Mouse (Mus musculus) embryonic facial prominence, embryonic 12.5 days (tissue): ENCODE measurements around the gene Gm10643. TPM values are rescaled to one million over a fixed set of nuclear protein-coding genes. Genes with fewer than 3 reads are reported as not detected.
A peak's percentile ranks its signal among the peaks of the same experiment; 100 is the strongest.

ENCODE experiments used
- ATAC-seq: fragments of 200-750 bp; cut with Nextera tagmentation; 2 replicates; pipeline ENCODE4 v1.8.0; 2017; ENCODE audit not compliant: insufficient number of reproducible peaks, insufficient read depth, low FRiP score, low TSS enrichment
- H3K27ac ChIP-seq: fragments of 300-500 bp; sonication (generic); 2 replicates; pipeline ENCODE4 v1.5.1; 2016; ENCODE audit warnings: mild to moderate bottlenecking
- H3K27me3 ChIP-seq: fragments of 300-500 bp; sonication (generic); 2 replicates; pipeline ENCODE4 v1.6.1; 2016; ENCODE audit warnings: mild to moderate bottlenecking, moderate library complexity
- H3K36me3 ChIP-seq: fragments of 300-500 bp; sonication (generic); 2 replicates; pipeline ENCODE4 v1.6.1; 2016; ENCODE audit warnings: mild to moderate bottlenecking
- H3K4me1 ChIP-seq: fragments of 300-500 bp; sonication (generic); 2 replicates; pipeline ENCODE4 v1.6.1; 2016
- H3K4me2 ChIP-seq: fragments of 300-500 bp; sonication (generic); replicated peaks from 2 replicates; pipeline ENCODE4 v1.6.1; 2016; ENCODE audit warnings: mild to moderate bottlenecking, moderate library complexity
- H3K4me3 ChIP-seq: fragments of 300-500 bp; sonication (generic); 2 replicates; pipeline ENCODE4 v1.5.1; 2016; ENCODE audit warnings: mild to moderate bottlenecking
- H3K9ac ChIP-seq: fragments of 300-500 bp; sonication (generic); 2 replicates; pipeline ENCODE4 v1.6.1; 2016; ENCODE audit warnings: mild to moderate bottlenecking, moderate library complexity
- H3K9me3 ChIP-seq: fragments of 300-500 bp; sonication (generic); 2 replicates; pipeline ENCODE4 v1.6.1; 2016; ENCODE audit warnings: mild to moderate bottlenecking, moderate library complexity
- WGBS: fragments of 180-500 bp; shearing (Covaris S2); methylation state at CpG from one replicate; pipeline ENCODE4 v1.1.7; 2016; 5-methylcytosine and 5-hydroxymethylcytosine counted together
- polyA plus RNA-seq: library from polyadenylated mRNA; unstranded; fragments of >200 nt; fragmentation: Nextera tagmentation; extraction: Ambion mirVana; gene quantifications from 2 replicates; pipeline ENCODE4 v1.2.1, GENCODE M21; 2016

The Gm10643 gene
- polyA plus RNA-seq, 1 experiment from 2014 or later: 2.0 TPM

- peaks cover 5% of the 10 kb centered on the region; the same call in 1 of the 2 replicates for H3K36me3 ChIP-seq
- H3K27ac ChIP-seq: no peak overlapping the region
- peaks cover 31% of the 10 kb centered on the region for H3K4me1 ChIP-seq
- no peak overlapping the region for H3K4me2 ChIP-seq
- H3K9me3 ChIP-seq: no peaks in the 10 kb centered on the region
- H3K27me3 ChIP-seq: no peaks in the 10 kb centered on the region
- H3K4me3 ChIP-seq: no peak overlapping the region
- no peak overlapping the region for H3K9ac ChIP-seq
- ATAC-seq: no peak
- WGBS: 61% methylated on average over 2 of the region's 2 CpGs
These were observed 4.8 kb upstream of the Gm10643 start for GRCm38 (mm10) chr8:84069750-84070149.

- Histone ChIP-seq H3K27me3 (no peaks in the 10 kb centered on the region), H3K9ac (no peak overlapping the region), H3K4me3 (no peak overlapping the region), H3K9me3 (no peaks in the 10 kb centered on the region), H3K36me3 (no peaks in the 10 kb centered on the region), H3K27ac (no peak overlapping the region), H3K4me2 (no peak overlapping the region), H3K4me1 (peaks cover 31% of the 10 kb centered on the region)
- 39% methylated on average over 1 of the region's 1 CpGs for WGBS
- ATAC-seq: no peak
These were observed 4.2 kb upstream of the Gm10643 start for GRCm38 (mm10) chr8:84069169-84069568.

GRCm38 (mm10) chr8:84068316-84069035, 3.5 kb upstream of the Gm10643 start:
- Histone ChIP-seq H3K4me3 (no peak overlapping the region), H3K36me3 (no peaks in the 10 kb centered on the region), H3K4me1 (peaks cover 31% of the 10 kb centered on the region), H3K27ac (no peak overlapping the region), H3K9ac (no peak overlapping the region), H3K27me3 (no peaks in the 10 kb centered on the region), H3K4me2 (peak overlapping the region; percentile 48; the same call in 1 of the 2 replicates), H3K9me3 (no peaks in the 10 kb centered on the region)
- no peak for ATAC-seq
- WGBS: 60% methylated on average over 12 of the region's 12 CpGs

- ATAC-seq: no peak
- Histone ChIP-seq H3K4me3 (peak overlapping the region; percentile 84), H3K9me3 (no peaks in the 10 kb centered on the region), H3K9ac (no peak overlapping the region), H3K4me1 (peaks cover 27% of the 10 kb centered on the region), H3K36me3 (no peaks in the 10 kb centered on the region), H3K27me3 (no peaks in the 10 kb centered on the region), H3K27ac (no peak overlapping the region), H3K4me2 (peak overlapping the region; percentile 48)
- 91% methylated on average over 7 of the region's 7 CpGs for WGBS
These were observed 3.0 kb upstream of the Gm10643 start for GRCm38 (mm10) chr8:84067911-84068310.

- Histone ChIP-seq H3K4me3 (peak overlapping the region; percentile 84), H3K27me3 (no peaks in the 10 kb centered on the region), H3K36me3 (no peaks in the 10 kb centered on the region), H3K9me3 (no peaks in the 10 kb centered on the region), H3K9ac (peak overlapping the region; percentile 88), H3K4me1 (peaks cover 24% of the 10 kb centered on the region), H3K27ac (peak overlapping the region; percentile 94), H3K4me2 (peak overlapping the region; percentile 48)
- WGBS: 1% methylated on average over 51 of the region's 58 CpGs
- peak; percentile 53 for ATAC-seq
These were observed 2.2 kb upstream of the Gm10643 start for GRCm38 (mm10) chr8:84067047-84067573.

- peak within 1 kb of the TSS; percentile 88 for H3K9ac ChIP-seq
- peak within 1 kb of the TSS; percentile 94 for H3K27ac ChIP-seq
- ATAC-seq: peak; percentile 98
- H3K9me3 ChIP-seq: no peaks in the 10 kb centered on the region
- H3K27me3 ChIP-seq: no peaks in the 10 kb centered on the region
- no peaks in the 10 kb centered on the region for H3K36me3 ChIP-seq
- WGBS: under 1% methylated on average over 51 of the region's 51 CpGs
- H3K4me2 ChIP-seq: peak within 1 kb of the TSS; percentile 67
- peaks cover 18% of the 10 kb centered on the region for H3K4me1 ChIP-seq
- H3K4me3 ChIP-seq: peak within 1 kb of the TSS; percentile 84
These were observed 1.5 kb upstream of the Gm10643 start, which contains the start of gene Rfx1 for GRCm38 (mm10) chr8:84066291-84066930. Rfx1 (plus strand) TSS chr8:84066834.

GRCm38 (mm10) chr8:84065457-84066072, 628 bp upstream of the Gm10643 start:
- no peaks in the 10 kb centered on the region for H3K36me3 ChIP-seq
- no peak for ATAC-seq
- H3K27ac ChIP-seq: peak overlapping the region; percentile 61
- H3K27me3 ChIP-seq: no peaks in the 10 kb centered on the region
- peak overlapping the region; percentile 67 for H3K4me2 ChIP-seq
- H3K4me3 ChIP-seq: peak overlapping the region; percentile 84
- WGBS: 35% methylated on average over 5 of the region's 5 CpGs
- peaks cover 18% of the 10 kb centered on the region for H3K4me1 ChIP-seq
- peak overlapping the region; percentile 56 for H3K9ac ChIP-seq
- H3K9me3 ChIP-seq: no peaks in the 10 kb centered on the region

- Histone ChIP-seq H3K9ac (no peak overlapping the region), H3K27me3 (no peaks in the 10 kb centered on the region), H3K4me1 (peaks cover 14% of the 10 kb centered on the region), H3K36me3 (no peaks in the 10 kb centered on the region), H3K4me3 (no peak overlapping the region), H3K27ac (no peak overlapping the region), H3K9me3 (no peaks in the 10 kb centered on the region), H3K4me2 (no peak overlapping the region)
- no peak for ATAC-seq
- WGBS: 68% methylated on average over 8 of the region's 8 CpGs
These were observed 901 bp downstream of the Gm10643 start for GRCm38 (mm10) chr8:84063861-84064610.

GRCm38 (mm10) chr8:84060245-84060644, 4.7 kb downstream of the Gm10643 start:
- Histone ChIP-seq H3K9ac (no peak overlapping the region), H3K4me2 (no peak overlapping the region), H3K4me3 (no peak overlapping the region), H3K36me3 (no peaks in the 10 kb centered on the region), H3K9me3 (no peaks in the 10 kb centered on the region), H3K4me1 (no peaks in the 10 kb centered on the region), H3K27me3 (no peaks in the 10 kb centered on the region), H3K27ac (no peak overlapping the region)
- 86% methylated on average over 2 of the region's 2 CpGs for WGBS
- ATAC-seq: no peak

- ATAC-seq: no peak
- WGBS: 95% methylated on average over 2 of the region's 2 CpGs
- no peak overlapping the region for H3K4me2 ChIP-seq
- no peaks in the 10 kb centered on the region for H3K27me3 ChIP-seq
- no peak overlapping the region for H3K4me3 ChIP-seq
- H3K9ac ChIP-seq: no peak overlapping the region
- no peaks in the 10 kb centered on the region for H3K4me1 ChIP-seq
- no peak overlapping the region for H3K27ac ChIP-seq
- no peaks in the 10 kb centered on the region for H3K36me3 ChIP-seq
- H3K9me3 ChIP-seq: no peaks in the 10 kb centered on the region
These were observed 5.7 kb downstream of the Gm10643 start for GRCm38 (mm10) chr8:84059226-84059625.

- no peak overlapping the region for H3K27ac ChIP-seq
- no peak overlapping the region for H3K4me2 ChIP-seq
- WGBS: 84% methylated on average over 1 of the region's 1 CpGs
- H3K9ac ChIP-seq: no peak overlapping the region
- no peak overlapping the region for H3K4me3 ChIP-seq
- no peaks in the 10 kb centered on the region for H3K36me3 ChIP-seq
- no peak for ATAC-seq
- no peaks in the 10 kb centered on the region for H3K27me3 ChIP-seq
- no peaks in the 10 kb centered on the region for H3K4me1 ChIP-seq
- H3K9me3 ChIP-seq: no peaks in the 10 kb centered on the region
These were observed 7.1 kb downstream of the Gm10643 start for GRCm38 (mm10) chr8:84057827-84058226.
